Mouse (Mus musculus): ENCODE results near the gene Gzmg. TPM values are rescaled to one million over a fixed set of nuclear protein-coding genes. Genes with fewer than 3 reads are reported as not detected.
"Not testable (repeated sequence)": the region's sequence is repeated elsewhere in the genome, so short reads cannot be mapped to it uniquely, and the experiment has no call there.

Gzmg gene
- polyA plus RNA-seq, 1 experiment from 2014 or later = not detected

GRCm38 (mm10) chr14:56128341-56128740, 31.0 kb downstream of the Gzmg start:
- Histone ChIP-seq H3K27ac (ENCODE audit: low read depth, low read length) (no peak overlapping the region), H3K27me3 (replicated peaks; ENCODE audit: control insufficient read depth, insufficient read depth, low read length) (no peaks in the 10 kb centered on the region), H3K36me3 (ENCODE audit: control insufficient read depth, insufficient read depth) (no peaks in the 10 kb centered on the region), H3K4me1 (replicated peaks; ENCODE audit: control insufficient read depth, insufficient read depth, low read length) (no peaks in the 10 kb centered on the region), H3K9me3 (ENCODE audit: control insufficient read depth) (no peaks in the 10 kb centered on the region), H3K4me3 (ENCODE audit: low read depth, low read length) (no peak overlapping the region), H3K4me2 (replicated peaks; ENCODE audit: low read depth) (no peak overlapping the region), H3K9ac (ENCODE audit: low read depth, low read length) (no peak overlapping the region)
- ATAC-seq = no peak
- 46% methylated on average over 3 of the region's 3 CpGs for WGBS
- TF ChIP-seq CTCF (IDR thresholded peaks at IDR 0.05; ENCODE audit: low read depth) = peak; percentile 41

DNA sequence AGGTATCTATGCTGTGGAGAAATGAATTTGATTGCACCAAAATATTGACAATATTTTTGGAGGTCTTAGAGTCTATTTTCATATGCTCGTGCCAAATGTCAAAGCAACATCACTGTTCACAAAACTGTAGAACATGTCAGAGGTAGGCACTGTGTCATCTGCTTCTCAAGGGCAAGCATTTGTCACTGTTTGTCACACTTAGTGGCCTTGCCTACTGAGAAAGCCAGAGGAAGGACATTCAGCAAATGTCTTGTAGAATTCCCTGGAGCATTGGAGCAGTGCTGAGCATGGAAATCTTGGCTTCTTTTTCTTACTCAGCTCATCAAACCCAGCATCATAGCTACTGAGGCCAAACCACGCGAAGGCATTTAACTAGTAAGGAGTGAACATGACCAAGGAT, 35.9 kb downstream of the Gzmg start:
- Histone ChIP-seq H3K4me1 (replicated peaks; ENCODE audit: control insufficient read depth, insufficient read depth, low read length) (no peaks in the 10 kb centered on the region), H3K4me2 (replicated peaks; ENCODE audit: low read depth) (no peak overlapping the region), H3K36me3 (ENCODE audit: control insufficient read depth, insufficient read depth) (no peaks in the 10 kb centered on the region), H3K27me3 (replicated peaks; ENCODE audit: control insufficient read depth, insufficient read depth, low read length) (no peaks in the 10 kb centered on the region), H3K9me3 (ENCODE audit: control insufficient read depth) (no peaks in the 10 kb centered on the region), H3K27ac (ENCODE audit: low read depth, low read length) (no peak overlapping the region), H3K9ac (ENCODE audit: low read depth, low read length) (no peak overlapping the region), H3K4me3 (ENCODE audit: low read depth, low read length) (no peak overlapping the region)
- no peak for ATAC-seq
- 77% methylated on average over 3 of the region's 3 CpGs for WGBS
- TF ChIP-seq CTCF (IDR thresholded peaks at IDR 0.05; ENCODE audit: low read depth) = no peak

- H3K4me3 ChIP-seq (ENCODE audit: low read depth, low read length) = no peak within 1 kb of the TSS
- H3K4me2 ChIP-seq (replicated peaks; ENCODE audit: low read depth) = no peak within 1 kb of the TSS
- no peaks in the 10 kb centered on the region for H3K4me1 ChIP-seq (replicated peaks; ENCODE audit: control insufficient read depth, insufficient read depth, low read length)
- no peaks in the 10 kb centered on the region for H3K36me3 ChIP-seq (ENCODE audit: control insufficient read depth, insufficient read depth)
- no peak for TF ChIP-seq CTCF (IDR thresholded peaks at IDR 0.05; ENCODE audit: low read depth)
- no peak for ATAC-seq
- H3K27ac ChIP-seq (ENCODE audit: low read depth, low read length) = no peak within 1 kb of the TSS
- H3K9ac ChIP-seq (ENCODE audit: low read depth, low read length) = no peak within 1 kb of the TSS
- no peaks in the 10 kb centered on the region for H3K9me3 ChIP-seq (ENCODE audit: control insufficient read depth)
- no peaks in the 10 kb centered on the region for H3K27me3 ChIP-seq (replicated peaks; ENCODE audit: control insufficient read depth, insufficient read depth, low read length)
These were observed 38.9 kb downstream of the Gzmg start, which contains the start of gene Gzme for GRCm38 (mm10) chr14:56120525-56120924. Gene Gzme (minus strand): TSS chr14:56120625.

GRCm38 (mm10) chr14:56115531-56116310, 43.7 kb downstream of the Gzmg start:
- H3K36me3 ChIP-seq (ENCODE audit: control insufficient read depth, insufficient read depth); ATAC-seq; H3K9me3 ChIP-seq (ENCODE audit: control insufficient read depth); H3K4me2 ChIP-seq (replicated peaks; ENCODE audit: low read depth); H3K27me3 ChIP-seq (replicated peaks; ENCODE audit: control insufficient read depth, insufficient read depth, low read length); H3K9ac ChIP-seq (ENCODE audit: low read depth, low read length); H3K4me3 ChIP-seq (ENCODE audit: low read depth, low read length); H3K4me1 ChIP-seq (replicated peaks; ENCODE audit: control insufficient read depth, insufficient read depth, low read length); H3K27ac ChIP-seq (ENCODE audit: low read depth, low read length): not testable (repeated sequence)
- 91% methylated on average over 33 of the region's 33 CpGs for WGBS

Other genes with a start within 250 kb of the Gzmg start
- 5.8 and 6.4 TPM in 2 replicates for gene Cma1, start 214.9 kb downstream of the Gzmg start, polyA plus RNA-seq (2015; fragmentation: Nextera tagmentation; extraction: Ambion mirVana)
- gene Cma2, start 208.6 kb downstream of the Gzmg start, polyA plus RNA-seq (2015; fragmentation: Nextera tagmentation; extraction: Ambion mirVana) = not detected in 2 replicates
- 0.12 and 0.34 TPM in 2 replicates for gene Mcpt1, start 141.6 kb downstream of the Gzmg start, polyA plus RNA-seq (2015; fragmentation: Nextera tagmentation; extraction: Ambion mirVana)
- not detected in 2 replicates for gene Mcpt9, start 129.1 kb downstream of the Gzmg start, polyA plus RNA-seq (2015; fragmentation: Nextera tagmentation; extraction: Ambion mirVana)
- 0.10 and 0.89 TPM in 2 replicates for gene Mcpt2, start 117.5 kb downstream of the Gzmg start, polyA plus RNA-seq (2015; fragmentation: Nextera tagmentation; extraction: Ambion mirVana)
- gene Mcpt4, start 97.3 kb downstream of the Gzmg start, polyA plus RNA-seq (2015; fragmentation: Nextera tagmentation; extraction: Ambion mirVana) = 1.9 and 2.0 TPM in 2 replicates
- gene Mcpt8, start 74.3 kb downstream of the Gzmg start, polyA plus RNA-seq (2015; fragmentation: Nextera tagmentation; extraction: Ambion mirVana) = not detected in 2 replicates
- not detected in 2 replicates for gene Ctsg, start 57.0 kb downstream of the Gzmg start, polyA plus RNA-seq (2015; fragmentation: Nextera tagmentation; extraction: Ambion mirVana)
- gene Gzme, start 39.0 kb downstream of the Gzmg start, polyA plus RNA-seq (2015; fragmentation: Nextera tagmentation; extraction: Ambion mirVana) = not detected in 2 replicates
- gene Gzmd, start 27.0 kb downstream of the Gzmg start, polyA plus RNA-seq (2015; fragmentation: Nextera tagmentation; extraction: Ambion mirVana) = not detected in 2 replicates
- not detected in 2 replicates for gene Gzmn, start 15.0 kb upstream of the Gzmg start, polyA plus RNA-seq (2015; fragmentation: Nextera tagmentation; extraction: Ambion mirVana)
- not detected in 2 replicates for gene Gzmf, start 51.8 kb upstream of the Gzmg start, polyA plus RNA-seq (2015; fragmentation: Nextera tagmentation; extraction: Ambion mirVana)
- gene Gzmc, start 75.1 kb upstream of the Gzmg start, polyA plus RNA-seq (2015; fragmentation: Nextera tagmentation; extraction: Ambion mirVana) = not detected in 2 replicates
- 0.21 and 0.34 TPM in 2 replicates for gene Gzmb, start 102.7 kb upstream of the Gzmg start, polyA plus RNA-seq (2015; fragmentation: Nextera tagmentation; extraction: Ambion mirVana)
- 0.09 and 0.37 TPM in 2 replicates for gene Atp12a, start 205.5 kb upstream of the Gzmg start, polyA plus RNA-seq (2015; fragmentation: Nextera tagmentation; extraction: Ambion mirVana)
- 0.46 and 0.59 TPM in 2 replicates for gene Rnf17, start 243.0 kb upstream of the Gzmg start, polyA plus RNA-seq (2015; fragmentation: Nextera tagmentation; extraction: Ambion mirVana)

Data from intestine, postnatal 0 days (tissue).